Mouse (Mus musculus) liver, postnatal 0 days (tissue): ENCODE measurements around the gene Sfxn2. TPM values are rescaled to one million over a fixed set of nuclear protein-coding genes. Genes with fewer than 3 reads are reported as not detected.

ENCODE experiments used
- ATAC-seq: fragments of 200-750 bp; cut with Nextera tagmentation; 2 replicates; pipeline ENCODE4 v1.8.0; 2017; ENCODE audit warnings: mild to moderate bottlenecking, moderate library complexity
- DNase-seq: peaks from one replicate; pipeline ENCODE4 v3.0.0-alpha.2; 2016
- H3K27ac ChIP-seq: fragments of 300-500 bp; sonication (generic); 2 replicates; pipeline ENCODE4 v1.5.1; 2014; ENCODE audit warnings: antibody characterized with exemption, moderate library complexity, mild to moderate bottlenecking, low read depth
- H3K27me3 ChIP-seq: fragments of 300-500 bp; sonication (generic); 2 replicates; pipeline ENCODE4 v1.6.1; 2014; ENCODE audit warnings: low read length, control low read depth, mixed read lengths; ENCODE audit not compliant: insufficient read depth
- H3K36me3 ChIP-seq: fragments of 300-500 bp; sonication (generic); replicated peaks from 2 replicates; pipeline ENCODE4 v1.6.1; 2014; ENCODE audit warnings: mild to moderate bottlenecking, control low read depth, low read length, moderate library complexity, mixed read lengths; ENCODE audit not compliant: insufficient read depth
- H3K4me1 ChIP-seq: fragments of 300-500 bp; sonication (generic); 2 replicates; pipeline ENCODE4 v1.6.1; 2014; ENCODE audit warnings: antibody characterized with exemption, mild to moderate bottlenecking, control low read depth; ENCODE audit not compliant: insufficient read depth
- H3K4me2 ChIP-seq: fragments of 300-500 bp; sonication (generic); 2 replicates; pipeline ENCODE4 v1.6.1; 2014; ENCODE audit warnings: low read depth, mild to moderate bottlenecking, low read length, moderate library complexity, mixed read lengths
- H3K4me3 ChIP-seq: fragments of 300-500 bp; sonication (generic); 2 replicates; pipeline ENCODE4 v1.5.1; 2014; ENCODE audit warnings: low read depth, low read length
- H3K9ac ChIP-seq: fragments of 300-500 bp; sonication (generic); replicated peaks from 2 replicates; pipeline ENCODE4 v1.6.1; 2014; ENCODE audit warnings: mild to moderate bottlenecking, moderate library complexity
- H3K9me3 ChIP-seq: fragments of 300-500 bp; sonication (generic); 2 replicates; pipeline ENCODE4 v1.6.1; 2016; ENCODE audit warnings: mild to moderate bottlenecking, control low read depth, low read length, mixed read lengths
- CTCF ChIP-seq: sonication (generic); IDR thresholded peaks from 2 replicates; pipeline ENCODE4 v1.5.1; 2016; ENCODE audit warnings: antibody characterized with exemption, low read depth
- EP300 ChIP-seq: IDR thresholded peaks from 2 replicates; pipeline ENCODE4 v1.6.1; 2016; ENCODE audit warnings: antibody characterized with exemption, low read depth, mild to moderate bottlenecking
- WGBS: fragments of 180-500 bp; shearing (Covaris S2); extraction: QIAGEN DNeasy Blood & Tissue Kit; methylation state at CpG from one replicate; pipeline ENCODE4 v1.1.7; 2014; ENCODE audit not compliant: insufficient replicate concordance; 5-methylcytosine and 5-hydroxymethylcytosine counted together
- polyA plus RNA-seq: library from polyadenylated mRNA; unstranded; fragments of >200 nt; fragmentation: Nextera tagmentation; extraction: Ambion mirVana; gene quantifications from 2 replicates; pipeline ENCODE4 v1.2.1, GENCODE M21; 2015

Gene Sfxn2
- polyA plus RNA-seq, 1 experiment from 2014 or later: 63.4 TPM

DNA sequence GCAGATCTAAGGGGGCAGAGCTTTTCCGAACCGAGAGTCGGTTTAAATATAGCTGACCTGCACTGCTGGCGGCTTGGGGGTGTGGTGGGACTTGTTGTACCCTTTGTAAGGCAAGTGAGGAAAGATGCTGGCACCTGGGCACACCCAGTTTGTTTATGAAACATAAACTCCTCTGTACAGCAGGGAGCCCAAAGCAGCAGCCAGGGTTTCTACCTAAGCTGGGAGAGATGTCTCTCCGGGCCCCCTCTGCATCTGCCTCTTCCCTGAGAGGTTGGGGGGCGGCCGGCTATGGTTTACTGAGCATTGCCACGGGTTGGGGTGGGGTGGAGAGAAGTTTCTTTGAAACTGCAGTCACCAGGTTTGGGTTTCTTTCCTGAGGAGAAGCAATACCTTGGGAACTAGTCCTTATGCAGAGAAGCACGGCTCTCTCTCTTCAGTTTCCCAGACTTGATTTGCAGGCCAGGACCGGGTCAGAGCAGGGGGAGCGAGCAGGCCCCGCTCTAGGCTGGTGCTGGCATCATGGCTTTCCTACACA lies 49.6 kb downstream of the Sfxn2 start:
- peak overlapping the region; percentile 76 for H3K27ac ChIP-seq
- H3K4me2 ChIP-seq: peak overlapping the region; percentile 63
- H3K4me1 ChIP-seq: peaks cover 63% of the 10 kb centered on the region
- H3K9ac ChIP-seq: peak overlapping the region; percentile 46; the same call in 1 of the 2 replicates
- DNase-seq (no peak), ATAC-seq (no peak)
- no peaks in the 10 kb centered on the region for H3K27me3 ChIP-seq
- TF ChIP-seq EP300: no peak
- TF ChIP-seq CTCF: no peak
- no peaks in the 10 kb centered on the region for H3K9me3 ChIP-seq
- H3K36me3 ChIP-seq: peaks cover 29% of the 10 kb centered on the region
- H3K4me3 ChIP-seq: peak overlapping the region; percentile 36; the same call in 1 of the 2 replicates
- WGBS: 42% methylated on average over 12 of the region's 12 CpGs

DNA sequence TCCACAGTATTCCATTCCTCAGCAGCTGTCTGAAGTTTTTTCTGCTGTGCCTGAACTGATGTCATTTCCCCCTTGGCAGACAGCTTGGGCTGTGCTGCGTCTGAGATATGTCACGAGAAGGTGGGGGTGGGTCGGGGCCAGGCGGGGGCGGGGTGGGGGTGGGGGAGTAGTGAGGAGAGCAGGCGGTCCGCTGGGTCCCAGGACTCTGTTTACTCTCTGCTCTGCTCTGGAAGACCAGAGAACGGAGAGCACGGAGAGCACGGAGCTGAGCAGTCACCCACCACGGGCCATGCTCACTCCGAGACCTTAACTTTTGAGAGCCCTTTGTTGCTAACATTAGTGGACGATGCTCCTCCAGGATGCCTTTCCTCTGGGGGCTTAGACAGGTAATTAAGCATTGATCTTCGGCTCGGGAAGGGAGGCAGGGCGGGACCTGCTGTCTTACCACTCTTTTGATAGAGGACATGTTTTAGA lies 50.1 kb downstream of the Sfxn2 start:
- peak; percentile 51 for DNase-seq
- Histone ChIP-seq H3K27me3 (no peaks in the 10 kb centered on the region), H3K4me1 (peaks cover 63% of the 10 kb centered on the region), H3K4me2 (peak overlapping the region; percentile 63), H3K36me3 (peaks cover 29% of the 10 kb centered on the region), H3K4me3 (peak overlapping the region; percentile 36), H3K9me3 (no peaks in the 10 kb centered on the region), H3K9ac (peak overlapping the region; percentile 58), H3K27ac (peak overlapping the region; percentile 76)
- ATAC-seq: peak; percentile 14; the same call in 1 of the 2 replicates
- 36% methylated on average over 15 of the region's 16 CpGs for WGBS
- TF ChIP-seq CTCF: no peak
- TF ChIP-seq EP300: no peak

DNA sequence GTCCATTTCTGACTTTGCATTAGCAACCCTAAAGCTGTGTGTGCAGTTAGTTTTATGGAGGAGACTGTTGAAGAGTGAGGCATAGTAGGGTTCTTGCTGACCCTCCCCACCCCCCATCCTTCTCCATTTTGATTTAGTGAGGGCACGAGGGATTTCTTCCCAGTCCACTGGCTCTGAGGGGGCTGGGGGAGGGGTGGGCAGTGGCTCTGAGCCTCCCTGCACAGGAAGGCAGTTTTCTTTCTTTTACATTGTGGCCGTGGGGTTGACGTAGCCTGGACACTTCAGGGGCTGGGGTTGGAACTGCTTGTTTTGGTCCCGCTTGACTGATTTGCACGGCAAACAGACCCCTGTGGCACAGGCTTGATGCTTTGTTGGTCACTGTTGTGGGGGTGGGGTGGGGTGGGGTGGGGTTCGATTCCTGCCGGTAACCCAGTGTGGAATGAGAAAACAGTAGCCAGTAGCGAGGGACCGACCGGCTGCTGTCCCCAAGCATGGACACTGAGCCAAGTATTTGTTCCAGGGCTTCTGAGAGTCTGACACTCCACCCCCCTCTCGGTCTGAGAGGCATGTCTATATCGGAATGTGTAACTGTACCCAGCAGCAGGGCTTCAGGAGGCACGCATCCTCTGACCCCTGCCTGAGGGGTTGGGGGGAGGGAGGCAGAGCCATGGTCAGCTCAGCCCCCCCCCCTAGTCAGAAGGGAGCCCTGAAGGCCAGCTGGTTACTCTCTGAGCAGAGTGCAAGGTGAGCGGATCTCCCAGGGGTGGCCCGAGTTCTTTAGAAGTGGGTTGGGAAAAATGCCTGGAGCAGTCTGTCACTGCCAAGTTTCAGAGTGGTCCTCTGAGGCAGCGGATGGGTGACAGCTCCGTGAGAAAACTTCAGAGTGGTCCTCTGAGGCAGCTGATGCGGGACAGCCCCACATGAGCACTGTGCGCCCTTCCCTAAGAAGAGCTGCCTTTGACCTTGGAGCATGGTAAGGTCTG lies 50.9 kb downstream of the Sfxn2 start:
- Histone ChIP-seq H3K36me3 (peaks cover 24% of the 10 kb centered on the region), H3K4me1 (peaks cover 62% of the 10 kb centered on the region), H3K9ac (peak overlapping the region; percentile 58), H3K27me3 (no peaks in the 10 kb centered on the region), H3K27ac (peak overlapping the region; percentile 76), H3K4me3 (peak overlapping the region; percentile 36), H3K9me3 (no peaks in the 10 kb centered on the region), H3K4me2 (peak overlapping the region; percentile 63)
- ATAC-seq (no peak), DNase-seq (peak; percentile 44)
- 53% methylated on average over 19 of the region's 19 CpGs for WGBS
- TF ChIP-seq EP300 (no peak), CTCF (no peak)

DNA sequence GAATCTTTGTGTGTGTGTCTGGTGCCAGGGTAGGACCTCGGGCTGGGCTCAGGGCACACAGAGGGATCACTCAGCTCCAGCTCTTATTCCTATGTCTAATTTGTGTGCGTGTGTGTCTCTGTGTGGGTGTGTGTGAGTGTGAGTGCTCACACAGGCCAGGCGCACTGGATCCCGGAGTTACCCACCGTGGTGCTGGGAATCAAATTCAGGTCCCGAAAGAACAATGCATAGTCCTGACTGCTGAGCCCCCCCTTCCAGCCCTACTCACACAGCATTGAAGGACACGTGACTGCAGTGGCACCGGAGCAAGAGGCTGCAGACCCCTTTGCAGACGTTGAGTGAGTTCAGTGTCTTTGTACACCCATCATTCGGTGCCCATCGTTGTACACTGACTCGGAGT lies 51.9 kb downstream of the Sfxn2 start:
- 85% methylated on average over 12 of the region's 12 CpGs for WGBS
- no peak overlapping the region for H3K4me3 ChIP-seq
- H3K27me3 ChIP-seq: no peaks in the 10 kb centered on the region
- peaks cover 58% of the 10 kb centered on the region for H3K4me1 ChIP-seq
- H3K4me2 ChIP-seq: peak overlapping the region; percentile 63; the same call in 1 of the 2 replicates
- ATAC-seq: no peak
- TF ChIP-seq EP300 (no peak), CTCF (no peak)
- no peak overlapping the region for H3K27ac ChIP-seq
- peaks cover 19% of the 10 kb centered on the region; the same call in 1 of the 2 replicates for H3K36me3 ChIP-seq
- no peaks in the 10 kb centered on the region for H3K9me3 ChIP-seq
- no peak overlapping the region for H3K9ac ChIP-seq
- DNase-seq: no peak

- no peak for TF ChIP-seq CTCF
- no peak for TF ChIP-seq EP300
- Histone ChIP-seq H3K27me3 (no peaks in the 10 kb centered on the region), H3K9ac (no peak overlapping the region), H3K4me3 (no peak overlapping the region), H3K27ac (no peak overlapping the region), H3K9me3 (no peaks in the 10 kb centered on the region), H3K4me1 (peaks cover 53% of the 10 kb centered on the region), H3K36me3 (peaks cover 19% of the 10 kb centered on the region; the same call in 1 of the 2 replicates), H3K4me2 (no peak overlapping the region)
- no peak for DNase-seq
- no peak for ATAC-seq
- WGBS: 73% methylated on average over 10 of the region's 10 CpGs
Observed at GRCm38 (mm10) chr19:46625519-46625918, 52.4 kb downstream of the Sfxn2 start.

- WGBS: 79% methylated on average over 10 of the region's 10 CpGs
- Histone ChIP-seq H3K36me3 (peaks cover 24% of the 10 kb centered on the region), H3K27ac (peak overlapping the region; percentile 82), H3K4me2 (no peak overlapping the region), H3K4me3 (no peak overlapping the region), H3K27me3 (no peaks in the 10 kb centered on the region), H3K9me3 (no peaks in the 10 kb centered on the region), H3K4me1 (peaks cover 29% of the 10 kb centered on the region), H3K9ac (peak overlapping the region; percentile 37; the same call in 1 of the 2 replicates)
- DNase-seq (peak; percentile 62), ATAC-seq (peak; percentile 93)
- no peak for TF ChIP-seq CTCF
- peak; percentile 70; the same call in 1 of the 2 replicates for TF ChIP-seq EP300
Observed at GRCm38 (mm10) chr19:46628403-46628802, 55.2 kb downstream of the Sfxn2 start.
